Mouse (Mus musculus): ENCODE measurements around the gene Esx1.

Gene Esx1

GRCm38 (mm10) chrX:137121718-137122117 lies at the start of gene Esx1:
Gene Esx1, minus strand, starts transcription at chrX:137122083.
- DNase-seq (ENCODE audit: low spot score in 2 of 2) = no peak

- no peak for DNase-seq (ENCODE audit: low spot score in 2 of 2)
Measured at GRCm38 (mm10) chrX:137170021-137170420, 48.1 kb upstream of the Esx1 start.

DNA sequence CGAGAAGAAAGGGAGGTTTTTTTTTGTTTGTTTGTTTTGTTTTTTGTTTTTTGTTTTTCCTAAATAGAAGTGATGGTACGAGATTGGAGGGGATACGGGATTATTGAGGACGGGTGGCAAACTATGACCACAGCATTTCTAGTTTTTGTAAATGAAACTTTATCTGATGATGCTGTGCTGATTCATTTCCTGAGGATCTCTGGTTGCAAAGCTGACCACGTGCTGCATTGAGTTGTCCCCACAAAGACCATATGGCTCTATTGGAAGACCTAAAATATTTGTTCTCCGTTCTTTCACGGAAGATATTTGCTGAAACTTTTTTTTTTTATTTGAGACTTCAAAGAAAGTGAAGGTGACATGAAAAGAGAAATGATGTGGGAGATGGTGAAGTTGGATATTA lies 45.8 kb upstream of the Esx1 start:
- DNase-seq (ENCODE audit: low spot score in 2 of 2) = no peak

GRCm38 (mm10) chrX:137165621-137166020 lies 43.7 kb upstream of the Esx1 start:
- DNase-seq (ENCODE audit: low spot score in 2 of 2) = no peak

DNA sequence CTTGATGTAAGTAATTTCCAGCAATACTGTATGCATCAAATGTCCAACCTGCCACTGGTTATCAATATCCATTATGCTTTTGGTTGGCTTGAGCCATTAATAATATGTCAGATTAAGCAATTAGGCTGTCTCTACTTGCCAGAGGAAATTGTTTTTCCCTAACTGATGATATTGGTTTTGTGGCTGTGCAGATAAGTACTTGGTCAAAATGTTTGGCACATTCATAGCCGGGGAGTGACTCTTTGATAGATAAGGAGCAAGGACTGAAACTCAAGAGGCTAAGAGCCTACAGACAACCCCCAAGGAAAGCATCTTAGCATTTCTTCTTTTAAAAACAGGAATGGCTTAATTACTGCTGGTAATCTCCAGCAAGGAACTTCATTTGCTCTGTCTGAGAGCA lies 40.8 kb upstream of the Esx1 start:
- no peak for DNase-seq (ENCODE audit: low spot score in 2 of 2)

- no peak for DNase-seq (ENCODE audit: low spot score in 2 of 2)
Measured at GRCm38 (mm10) chrX:137160971-137161370, 39.1 kb upstream of the Esx1 start.

DNA sequence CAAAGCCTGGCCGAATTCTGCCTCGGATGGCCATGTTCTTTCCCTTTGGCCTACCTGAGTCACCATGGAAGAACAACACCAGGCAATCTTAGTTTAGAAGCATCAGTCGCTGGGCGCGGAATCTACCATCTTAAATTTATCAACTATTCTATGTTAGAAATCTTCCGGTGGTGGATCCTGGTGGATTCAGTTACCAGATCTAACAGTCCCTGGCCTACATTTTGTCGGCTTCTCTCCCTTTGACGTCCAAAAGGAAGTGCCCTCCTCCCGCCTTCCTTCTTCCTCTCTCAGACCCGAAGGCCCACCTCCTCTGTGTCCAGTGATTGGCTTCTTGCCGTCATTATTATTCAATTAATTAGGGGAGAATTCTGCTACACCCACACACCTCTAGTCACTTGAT lies 27.2 kb upstream of the Esx1 start:
- DNase-seq (ENCODE audit: low spot score in 2 of 2) = no peak

DNA sequence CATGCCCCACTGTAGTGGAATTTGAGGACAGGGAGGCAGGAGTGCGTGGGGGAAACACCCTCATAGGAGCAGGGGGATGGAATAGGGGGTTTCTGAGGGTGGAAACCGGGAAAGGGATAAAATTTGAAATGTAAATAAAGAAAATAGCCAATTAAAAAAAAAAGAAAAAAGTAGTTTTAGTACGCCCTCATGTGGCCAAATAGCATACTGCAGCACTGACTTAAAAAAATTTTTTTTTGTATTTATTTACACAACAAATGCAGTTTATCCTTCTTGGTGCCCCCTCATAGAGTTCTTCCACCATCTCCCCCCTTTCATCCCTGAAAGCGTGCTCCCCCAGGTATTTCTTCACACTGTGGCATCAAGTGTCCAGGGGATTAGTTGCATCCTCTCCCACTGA lies 22.8 kb upstream of the Esx1 start:
- no peak for DNase-seq (ENCODE audit: low spot score in 2 of 2)

DNA sequence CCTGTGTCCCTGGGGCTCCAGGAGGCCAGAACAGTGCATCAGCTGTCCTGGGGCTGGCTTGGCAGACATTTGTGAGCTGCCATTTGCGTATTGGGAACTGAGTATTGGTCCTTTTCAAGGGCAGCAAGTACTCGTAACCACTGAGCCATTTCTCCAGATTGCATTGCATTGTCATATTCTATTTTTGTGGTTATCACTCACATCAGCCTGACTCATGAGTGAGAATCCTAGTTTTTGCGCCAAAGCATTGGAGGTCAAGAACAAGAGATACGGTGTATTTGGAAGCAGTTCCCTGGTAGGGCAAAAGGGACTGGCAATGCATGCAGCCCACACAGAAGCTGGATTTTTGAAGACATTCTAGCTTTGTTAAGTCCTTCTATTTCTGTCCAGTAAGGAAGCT lies 21.8 kb upstream of the Esx1 start:
- no peak for DNase-seq (ENCODE audit: low spot score in 2 of 2)

GRCm38 (mm10) chrX:137142546-137142945 lies 20.7 kb upstream of the Esx1 start:
- DNase-seq (ENCODE audit: low spot score in 2 of 2) = no peak

- DNase-seq (ENCODE audit: low spot score in 2 of 2) = peak in 1 of 2 experiments; percentile 38
Measured at GRCm38 (mm10) chrX:137141669-137142068, 19.8 kb upstream of the Esx1 start.

- DNase-seq (ENCODE audit: low spot score in 2 of 2) = no peak
Measured at GRCm38 (mm10) chrX:137127542-137127941, 5.7 kb upstream of the Esx1 start.

- DNase-seq (ENCODE audit: low spot score in 2 of 2) = no peak
Measured at GRCm38 (mm10) chrX:137119675-137120423, 2.0 kb downstream of the Esx1 start.

DNA sequence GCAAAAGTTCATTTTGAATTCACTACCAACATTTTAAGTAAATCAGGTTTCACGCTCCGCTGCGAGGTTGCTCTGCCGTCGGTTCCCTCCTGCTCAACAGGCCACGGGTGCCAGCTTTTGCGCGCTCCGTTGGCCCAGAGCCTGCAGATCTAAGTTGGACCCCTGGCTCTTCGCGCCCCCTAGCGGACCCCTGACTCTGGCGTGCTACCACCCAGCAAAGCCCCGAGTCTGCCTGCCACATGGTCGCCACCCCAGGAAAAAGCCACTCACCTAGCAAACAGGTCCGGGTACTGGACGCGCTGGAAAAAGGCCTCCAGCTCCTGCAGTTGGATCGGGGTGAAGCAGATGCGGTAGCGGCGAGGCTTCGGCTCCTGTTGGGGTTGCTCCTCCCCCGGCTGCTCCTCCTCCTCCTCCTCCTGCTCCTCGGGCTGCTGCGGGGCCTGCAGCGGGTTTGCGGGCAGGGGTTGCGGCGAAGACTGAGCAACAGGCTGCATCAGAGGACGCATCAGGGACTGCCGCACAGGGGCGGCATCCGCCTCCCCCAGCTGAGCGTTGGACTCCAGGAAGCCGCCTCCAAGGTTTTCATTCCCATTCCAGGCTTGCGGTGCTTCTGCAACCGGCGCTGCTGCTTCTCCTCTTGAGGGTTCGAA lies 3.7 kb downstream of the Esx1 start:
- DNase-seq (ENCODE audit: low spot score in 2 of 2) = peak in 1 of 2 experiments; percentile 25

- DNase-seq (ENCODE audit: low spot score in 2 of 2) = no peak
Measured at GRCm38 (mm10) chrX:137106498-137106897, 15.4 kb downstream of the Esx1 start.

GRCm38 (mm10) chrX:137104531-137104930 lies 17.4 kb downstream of the Esx1 start:
- no peak for DNase-seq (ENCODE audit: low spot score in 2 of 2)

Data from frontal cortex, postnatal 10 days (tissue).